ENCODE assay signal across 8 mouse cellular contexts in the genomic region with DNA sequence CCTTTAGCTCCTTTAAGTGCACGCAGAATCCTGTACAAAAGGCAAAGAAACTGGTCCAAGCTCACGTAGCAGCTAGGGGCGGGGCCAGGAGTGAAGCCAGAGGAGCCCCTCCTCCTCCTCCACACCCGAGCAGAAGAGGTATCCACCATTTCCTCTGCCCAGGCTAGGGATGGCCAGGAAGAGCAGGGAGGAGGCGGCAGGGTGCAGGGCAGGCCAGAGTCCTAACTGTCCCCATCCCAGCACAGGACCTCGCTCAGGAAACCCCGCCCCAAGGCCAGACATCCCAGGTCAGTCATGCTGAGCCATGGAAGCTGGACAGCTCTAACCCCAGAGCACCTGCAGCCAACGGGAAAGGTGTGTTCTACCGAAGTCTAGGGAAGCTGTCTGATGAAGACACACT. TPM values are rescaled to one million over a fixed set of nuclear protein-coding genes. Genes with fewer than 3 reads are reported as not detected.
DNase-seq lines count a peak whose midpoint lies in the region; ATAC-seq lines count a peak whose summit lies in the region.

No protein-coding gene starts in this region.

- peaks cover 23% of the 10 kb centered on the region for H3K36me3 ChIP-seq in heart, embryonic 14.5 days (ENCODE audit: control insufficient read depth, insufficient read depth, low read length)
- peaks cover 10% of the 10 kb centered on the region; the same call in 1 of the 2 replicates for H3K36me3 ChIP-seq in midbrain, embryonic 15.5 days (replicated peaks)

- ATAC-seq in heart, embryonic 14.5 days (ENCODE audit: insufficient number of reproducible peaks, insufficient read depth, low FRiP score, low read depth) = no peak
- no peak for ATAC-seq in midbrain, embryonic 15.5 days (replicated peaks)
- no peak for ATAC-seq in activated CD4-positive, CD25-positive, alpha-beta regulatory T cell, adult 4 months

- peaks cover 19 to 28% of the 10 kb centered on the region in 2 experiments for H3K4me1 ChIP-seq in heart, embryonic 14.5 days (ENCODE audit: control insufficient read depth in 2 of 2, insufficient read depth in 2 of 2, low read length in 2 of 2)
- peaks cover 25% of the 10 kb centered on the region for H3K4me1 ChIP-seq in midbrain, embryonic 15.5 days

- H3K4me3 ChIP-seq in heart, embryonic 14.5 days (ENCODE audit: control insufficient read depth in 1 of 2, insufficient read depth in 1 of 2, low read depth in 1 of 2, low read length in 2 of 2) = peak overlapping the region in 1 of 2 experiments; percentile 7; a peak in 2 of 4 replicates
- 0 out of 2 replicates have a peak overlapping the region, but pooled peaks have one; percentile 3 for H3K4me3 ChIP-seq in midbrain, embryonic 15.5 days

- H3K9ac ChIP-seq in heart, embryonic 14.5 days (ENCODE audit: low read length) = peak overlapping the region; percentile 51
- peak overlapping the region; percentile 13 for H3K9ac ChIP-seq in midbrain, embryonic 15.5 days

- H3K9me3 ChIP-seq in heart, embryonic 14.5 days (ENCODE audit: control insufficient read depth, low read length) = no peaks in the 10 kb centered on the region
- no peaks in the 10 kb centered on the region for H3K9me3 ChIP-seq in midbrain, embryonic 15.5 days

- peak; percentile 48 for DNase-seq in 416B (ENCODE audit: low read depth)
- DNase-seq in c-Kit-positive CD71-positive TER-119-positive erythroid progenitor cells, embryonic 14.5 days (ENCODE audit: low spot score) = peak; percentile 37
- DNase-seq in kidney, postnatal 36 days = peak; percentile 71 to 74
- no peak for DNase-seq in layer of hippocampus, postnatal 25 days (ENCODE audit: extremely low spot score in 1 of 2, low spot score in 1 of 2)
- no peak for DNase-seq in urinary bladder, adult 18-20 months (ENCODE audit: low spot score in 2 of 2)

- H3K27ac ChIP-seq in heart, embryonic 14.5 days (replicated peaks in 1 of 2; ENCODE audit: control insufficient read depth in 1 of 2, insufficient read depth in 1 of 2, low read depth in 2 of 2, low read length in 2 of 2) = 0 out of 4 replicates have a peak overlapping the region, but pooled peaks of 1 of the 2 experiments have one; percentile 20
- no peak overlapping the region for H3K27ac ChIP-seq in midbrain, embryonic 15.5 days

- 23% methylated on average over 9 of the region's 9 CpGs for WGBS in heart, embryonic 14.5 days
- WGBS in midbrain, embryonic 15.5 days = 19% methylated on average over 9 of the region's 9 CpGs

- no peaks in the 10 kb centered on the region for H3K27me3 ChIP-seq in heart, embryonic 14.5 days (ENCODE audit: control insufficient read depth, insufficient read depth, low read length)
- no peaks in the 10 kb centered on the region; the same call in 1 of the 2 replicates for H3K27me3 ChIP-seq in midbrain, embryonic 15.5 days (replicated peaks)

- peak overlapping the region; percentile 98 for H3K4me2 ChIP-seq in heart, embryonic 14.5 days (ENCODE audit: low read length)
- peak overlapping the region; percentile 23 for H3K4me2 ChIP-seq in midbrain, embryonic 15.5 days

RNA-seq across cellular contexts. Expression of a gene that starts 2.9 kb away (rescaled TPM):
- polyA plus RNA-seq in heart, embryonic 14.5 days (2014; fragmentation: Nextera tagmentation; extraction: Ambion mirVana) = 9.1 and 9.7 TPM in 2 replicates
- 16.3 and 16.7 TPM in 2 replicates for polyA plus RNA-seq in midbrain, embryonic 15.5 days (2015; fragmentation: Nextera tagmentation; extraction: Ambion mirVana)
- total RNA-seq in layer of hippocampus, postnatal 25 days (2021) = 1 to 10 TPM; 6.3 to 6.4 TPM
- under 1 TPM in 1 of 2 experiments, not detected in 1; 0.25 TPM for polyA plus RNA-seq in activated CD4-positive, CD25-positive, alpha-beta regulatory T cell, adult 4 months (2017; shearing (Covaris generic))

RNA-seq across cellular contexts. Expression of a gene that starts 8.9 kb away (rescaled TPM):
- polyA plus RNA-seq in heart, embryonic 14.5 days (2014; fragmentation: Nextera tagmentation; extraction: Ambion mirVana) = 85.8 and 86.9 TPM in 2 replicates
- 122 and 130 TPM in 2 replicates for polyA plus RNA-seq in midbrain, embryonic 15.5 days (2015; fragmentation: Nextera tagmentation; extraction: Ambion mirVana)
- 10 to 100 TPM; 82.5 to 95.6 TPM for total RNA-seq in layer of hippocampus, postnatal 25 days (2021)
- polyA plus RNA-seq in activated CD4-positive, CD25-positive, alpha-beta regulatory T cell, adult 4 months (2017; shearing (Covaris generic)) = 100 to 1,000 TPM; 123 to 178 TPM

RNA-seq across cellular contexts. Expression of a gene that starts 27.8 kb away (rescaled TPM):
- polyA plus RNA-seq in heart, embryonic 14.5 days (2014; fragmentation: Nextera tagmentation; extraction: Ambion mirVana) = 1.1 and 1.8 TPM in 2 replicates
- 13.8 and 16.4 TPM in 2 replicates for polyA plus RNA-seq in midbrain, embryonic 15.5 days (2015; fragmentation: Nextera tagmentation; extraction: Ambion mirVana)
- 1 to 10 TPM; 3.4 TPM for total RNA-seq in layer of hippocampus, postnatal 25 days (2021)
- under 1 TPM; 0.29 to 0.58 TPM for polyA plus RNA-seq in activated CD4-positive, CD25-positive, alpha-beta regulatory T cell, adult 4 months (2017; shearing (Covaris generic))

RNA-seq across cellular contexts. Expression of a gene that starts 42.3 kb away (rescaled TPM):
- 42.7 and 45.1 TPM in 2 replicates for polyA plus RNA-seq in heart, embryonic 14.5 days (2014; fragmentation: Nextera tagmentation; extraction: Ambion mirVana)
- 25.3 and 25.4 TPM in 2 replicates for polyA plus RNA-seq in midbrain, embryonic 15.5 days (2015; fragmentation: Nextera tagmentation; extraction: Ambion mirVana)
- 1 to 10 TPM; 5.4 to 6.5 TPM for total RNA-seq in layer of hippocampus, postnatal 25 days (2021)
- 10 to 100 TPM; 16.5 to 17.5 TPM for polyA plus RNA-seq in activated CD4-positive, CD25-positive, alpha-beta regulatory T cell, adult 4 months (2017; shearing (Covaris generic))

RNA-seq across cellular contexts. Expression of a gene that starts 44.1 kb away (rescaled TPM):
- 1.7 and 2.8 TPM in 2 replicates for polyA plus RNA-seq in heart, embryonic 14.5 days (2014; fragmentation: Nextera tagmentation; extraction: Ambion mirVana)
- polyA plus RNA-seq in midbrain, embryonic 15.5 days (2015; fragmentation: Nextera tagmentation; extraction: Ambion mirVana) = 2.0 and 2.9 TPM in 2 replicates
- 1 to 10 TPM; 3.1 to 3.4 TPM for total RNA-seq in layer of hippocampus, postnatal 25 days (2021)
- 10 to 100 TPM; 43.3 to 60.2 TPM for polyA plus RNA-seq in activated CD4-positive, CD25-positive, alpha-beta regulatory T cell, adult 4 months (2017; shearing (Covaris generic))

Comparison
In these comparisons a context has a peak if more than half of its experiments do, and no peak if none do; other contexts are left out.
1. DNase-seq: peak in 416B (single experiment), c-Kit-positive CD71-positive TER-119-positive erythroid progenitor cells, embryonic 14.5 days (single experiment) and kidney, postnatal 36 days (2 of 2); none in layer of hippocampus, postnatal 25 days (0 of 2) and urinary bladder, adult 18-20 months (0 of 2).